Mouse (Mus musculus): ENCODE data around the gene H2al1m. TPM values are rescaled to one million over a fixed set of nuclear protein-coding genes. Genes with fewer than 3 reads are reported as not detected.
"Not testable (repeated sequence)": the region's sequence is repeated elsewhere in the genome, so short reads cannot be mapped to it uniquely, and the experiment has no call there.

H2al1m gene
- polyA plus RNA-seq (2012; ENCODE audit: insufficient read depth, insufficient read length, missing spikeins), result not detected in 2 replicates

- H3K27ac ChIP-seq (ENCODE audit: insufficient read depth, low read depth, low read length); H3K4me3 ChIP-seq (ENCODE audit: insufficient read depth, low read length); H3K4me1 ChIP-seq (ENCODE audit: control insufficient read depth, insufficient read depth, low read length): not testable (repeated sequence)
These were observed at the start of gene H2al1m for GRCm38 (mm10) chrX:9283464-9283863. Gene H2al1m (plus strand): TSS chrX:9283764.

DNA sequence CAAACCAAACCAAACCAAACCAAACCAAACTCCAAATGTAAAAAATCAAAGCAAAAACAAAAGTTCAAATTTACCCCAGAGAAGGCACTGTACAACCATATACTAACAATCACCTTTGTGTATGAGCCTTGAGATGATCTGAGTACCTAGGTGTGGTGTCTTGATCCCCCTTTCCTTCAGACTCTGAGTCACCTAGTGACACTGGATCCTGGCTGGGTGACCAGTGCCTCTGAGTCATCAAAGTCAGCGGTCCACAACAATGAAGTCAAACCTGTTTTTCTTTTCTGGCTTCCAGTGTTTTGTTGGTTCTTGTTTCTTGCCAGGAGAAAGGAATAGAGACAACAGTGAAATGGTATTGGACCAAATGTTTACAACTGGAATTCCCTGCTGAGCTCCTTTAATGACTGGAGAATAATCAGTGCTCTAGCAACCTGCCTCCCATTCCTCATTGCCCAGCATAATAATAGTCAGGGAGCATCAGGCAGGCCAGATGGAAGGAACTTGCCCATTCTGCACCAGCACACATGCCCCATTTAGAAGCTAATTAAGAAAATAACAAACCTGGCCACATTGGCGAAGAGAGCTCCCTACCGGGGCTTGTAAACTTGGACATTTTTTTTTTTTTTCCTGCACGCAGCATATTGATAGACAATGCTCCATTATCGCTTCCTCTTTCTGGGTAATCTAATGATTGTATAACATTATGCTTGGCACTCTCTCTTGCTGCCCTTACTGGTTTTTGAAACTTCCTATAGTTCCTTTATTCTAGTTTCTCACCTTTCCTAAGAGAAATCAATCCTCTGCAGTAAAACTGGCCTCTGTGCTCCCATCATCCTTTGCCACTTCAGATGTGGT is 42.6 kb upstream of the H2al1m start:
- TF ChIP-seq POLR2A (IDR thresholded peaks at IDR 0.05; ENCODE audit: borderline replicate concordance, low read depth, low read length) (no peak), CTCF (IDR thresholded peaks at IDR 0.05; ENCODE audit: low read depth, low read length) (no peak)
- no peak overlapping the region for H3K4me3 ChIP-seq (ENCODE audit: insufficient read depth, low read length)

GRCm38 (mm10) chrX:9243381-9243864 is 40.1 kb upstream of the H2al1m start:
- no peak overlapping the region for H3K27ac ChIP-seq (ENCODE audit: insufficient read depth, low read depth, low read length)
- H3K4me3 ChIP-seq (ENCODE audit: insufficient read depth, low read length), result no peak overlapping the region
- TF ChIP-seq CTCF (IDR thresholded peaks at IDR 0.05; ENCODE audit: low read depth, low read length), result no peak
- no peak for TF ChIP-seq POLR2A (IDR thresholded peaks at IDR 0.05; ENCODE audit: borderline replicate concordance, low read depth, low read length)
- H3K4me1 ChIP-seq (ENCODE audit: control insufficient read depth, insufficient read depth, low read length), result peaks cover 5% of the 10 kb centered on the region

More for the DNA sequence above, 42.6 kb upstream of the H2al1m start:
- Histone ChIP-seq H3K4me1 (ENCODE audit: control insufficient read depth, insufficient read depth, low read length) (peaks cover 5% of the 10 kb centered on the region), H3K27ac (ENCODE audit: insufficient read depth, low read depth, low read length) (no peak overlapping the region)

DNA sequence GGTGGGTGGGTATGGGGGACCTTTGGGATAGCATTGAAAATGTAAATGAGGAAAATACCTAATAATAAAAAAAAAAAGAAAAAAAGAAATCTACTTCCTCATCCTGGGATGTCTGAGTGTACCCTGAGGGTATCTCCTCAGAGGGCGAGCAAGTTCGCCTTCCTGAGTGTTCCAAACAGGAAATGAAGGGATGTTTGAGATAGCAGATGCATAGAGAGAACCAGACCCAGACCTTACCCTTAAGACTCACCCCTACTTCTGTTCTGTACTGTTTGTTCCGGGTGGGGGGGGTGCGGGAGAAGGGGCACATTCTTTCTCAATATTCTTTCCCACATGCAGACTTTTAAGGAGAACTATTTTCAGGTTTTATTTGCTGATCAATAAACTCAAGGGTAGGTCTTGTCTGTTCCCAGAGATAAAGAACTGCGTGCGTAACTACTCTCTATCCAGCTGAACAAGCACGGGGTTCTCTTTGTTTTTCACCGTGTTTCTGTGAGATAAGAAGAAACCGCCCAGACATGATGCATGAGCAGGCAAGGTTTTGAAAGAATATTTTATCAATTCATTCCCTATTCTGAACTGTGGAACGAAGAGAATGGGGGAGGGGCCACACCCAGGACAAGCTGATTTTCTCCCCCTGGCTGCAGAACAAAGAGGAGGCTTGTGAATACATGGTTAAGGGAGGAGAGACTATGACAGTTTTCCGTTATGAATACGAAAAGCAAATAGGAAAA is 38.8 kb upstream of the H2al1m start:
- Histone ChIP-seq H3K4me1 (ENCODE audit: control insufficient read depth, insufficient read depth, low read length) (peaks cover 7% of the 10 kb centered on the region), H3K4me3 (ENCODE audit: insufficient read depth, low read length) (no peak overlapping the region), H3K27ac (ENCODE audit: insufficient read depth, low read depth, low read length) (no peak overlapping the region)
- TF ChIP-seq CTCF (IDR thresholded peaks at IDR 0.05; ENCODE audit: low read depth, low read length) (no peak), POLR2A (IDR thresholded peaks at IDR 0.05; ENCODE audit: borderline replicate concordance, low read depth, low read length) (no peak)

DNA sequence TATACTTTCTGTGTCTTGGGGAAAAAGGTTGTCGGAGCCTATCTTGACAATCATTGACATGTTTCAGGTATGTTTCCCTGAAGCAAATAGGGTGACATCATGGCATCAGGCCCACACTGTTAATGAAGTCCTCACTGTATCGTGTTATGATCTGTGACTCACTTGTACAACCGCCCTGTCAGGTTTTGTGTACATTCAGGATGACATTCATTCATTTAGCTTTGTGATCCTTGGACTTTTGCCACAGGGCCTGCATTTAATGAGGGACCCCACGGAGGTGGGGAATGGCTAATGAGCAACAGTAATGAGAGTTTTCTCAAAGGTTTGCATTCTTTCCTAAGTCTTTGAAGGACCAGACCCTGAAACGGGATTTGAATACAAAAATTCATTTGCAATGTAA is 34.7 kb upstream of the H2al1m start:
- TF ChIP-seq CTCF (IDR thresholded peaks at IDR 0.05; ENCODE audit: low read depth, low read length), result no peak
- TF ChIP-seq POLR2A (IDR thresholded peaks at IDR 0.05; ENCODE audit: borderline replicate concordance, low read depth, low read length), result no peak

DNA sequence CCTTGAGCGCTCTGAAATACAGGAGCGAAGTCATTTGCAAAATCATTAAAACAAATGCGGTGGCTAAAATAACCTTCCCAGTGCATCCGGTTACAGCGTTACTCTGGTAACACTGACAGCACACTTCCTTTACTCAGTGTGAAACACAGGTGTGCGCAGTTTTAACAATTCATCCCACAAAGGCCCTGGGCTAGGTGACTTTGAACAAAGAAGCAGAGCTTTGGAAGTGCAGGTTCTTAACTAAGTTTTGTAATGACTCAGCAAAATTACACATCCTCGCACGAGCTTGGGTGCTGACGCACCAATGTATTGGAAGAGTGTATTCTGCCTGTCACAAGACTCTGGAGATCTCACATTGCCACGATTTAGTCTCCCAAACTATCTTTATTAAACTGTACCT is 29.6 kb upstream of the H2al1m start:
- no peak overlapping the region for H3K27ac ChIP-seq (ENCODE audit: insufficient read depth, low read depth, low read length)
- 0 out of 2 replicates have a peak, but pooled peaks cover under 1% of the 10 kb centered on the region for H3K4me1 ChIP-seq (ENCODE audit: control insufficient read depth, insufficient read depth, low read length)
- no peak overlapping the region for H3K4me3 ChIP-seq (ENCODE audit: insufficient read depth, low read length)
- TF ChIP-seq CTCF (IDR thresholded peaks at IDR 0.05; ENCODE audit: low read depth, low read length) (no peak), POLR2A (IDR thresholded peaks at IDR 0.05; ENCODE audit: borderline replicate concordance, low read depth, low read length) (no peak)

More for the DNA sequence above, 34.7 kb upstream of the H2al1m start:
- Histone ChIP-seq H3K4me1 (ENCODE audit: control insufficient read depth, insufficient read depth, low read length) (0 out of 2 replicates have a peak, but pooled peaks cover 2% of the 10 kb centered on the region), H3K27ac (ENCODE audit: insufficient read depth, low read depth, low read length) (no peak overlapping the region), H3K4me3 (ENCODE audit: insufficient read depth, low read length) (no peak overlapping the region)

- H3K27ac ChIP-seq (ENCODE audit: insufficient read depth, low read depth, low read length), result no peak overlapping the region
- H3K4me3 ChIP-seq (ENCODE audit: insufficient read depth, low read length), result no peak overlapping the region
- no peak for TF ChIP-seq CTCF (IDR thresholded peaks at IDR 0.05; ENCODE audit: low read depth, low read length)
- TF ChIP-seq POLR2A (IDR thresholded peaks at IDR 0.05; ENCODE audit: borderline replicate concordance, low read depth, low read length), result no peak
- no peaks in the 10 kb centered on the region for H3K4me1 ChIP-seq (ENCODE audit: control insufficient read depth, insufficient read depth, low read length)
These were observed 28.7 kb upstream of the H2al1m start for GRCm38 (mm10) chrX:9254901-9255300.

GRCm38 (mm10) chrX:9256766-9257165 is 26.8 kb upstream of the H2al1m start, which contains the start of gene Gm14862:
Gene Gm14862 (minus strand): TSS chrX:9256899.
- Histone ChIP-seq H3K4me3 (ENCODE audit: insufficient read depth, low read length) (no peak within 1 kb of the TSS), H3K27ac (ENCODE audit: insufficient read depth, low read depth, low read length) (no peak within 1 kb of the TSS), H3K4me1 (ENCODE audit: control insufficient read depth, insufficient read depth, low read length) (no peaks in the 10 kb centered on the region)
- no peak for TF ChIP-seq POLR2A (IDR thresholded peaks at IDR 0.05; ENCODE audit: borderline replicate concordance, low read depth, low read length)
- no peak for TF ChIP-seq CTCF (IDR thresholded peaks at IDR 0.05; ENCODE audit: low read depth, low read length)

DNA sequence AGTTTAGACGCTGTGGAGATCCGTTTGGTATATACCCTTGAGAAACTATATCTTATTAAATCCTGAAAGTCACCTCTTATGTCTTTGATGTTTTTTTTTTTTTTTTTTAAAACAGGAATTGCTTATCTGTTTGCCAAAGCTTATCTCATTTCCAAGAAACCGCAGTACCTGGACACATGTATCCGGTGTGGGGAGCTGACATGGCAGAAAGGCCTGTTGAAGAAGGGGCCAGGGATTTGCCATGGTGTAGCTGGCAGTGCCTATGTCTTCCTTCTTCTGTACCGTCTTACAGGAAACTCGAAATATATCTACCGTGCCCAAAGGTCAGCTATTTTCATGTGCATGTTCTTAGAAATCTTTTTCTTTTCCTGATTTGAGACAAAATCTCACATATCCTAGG is 25.7 kb upstream of the H2al1m start:
- no peak overlapping the region for H3K27ac ChIP-seq (ENCODE audit: insufficient read depth, low read depth, low read length)

GRCm38 (mm10) chrX:9259267-9259666 is 24.3 kb upstream of the H2al1m start:
- Histone ChIP-seq H3K4me1 (ENCODE audit: control insufficient read depth, insufficient read depth, low read length) (no peaks in the 10 kb centered on the region), H3K4me3 (ENCODE audit: insufficient read depth, low read length) (no peak overlapping the region), H3K27ac (ENCODE audit: insufficient read depth, low read depth, low read length) (no peak overlapping the region)
- TF ChIP-seq POLR2A (IDR thresholded peaks at IDR 0.05; ENCODE audit: borderline replicate concordance, low read depth, low read length) (no peak), CTCF (IDR thresholded peaks at IDR 0.05; ENCODE audit: low read depth, low read length) (no peak)

More for the DNA sequence above, 25.7 kb upstream of the H2al1m start:
- Histone ChIP-seq H3K4me1 (ENCODE audit: control insufficient read depth, insufficient read depth, low read length) (no peaks in the 10 kb centered on the region), H3K4me3 (ENCODE audit: insufficient read depth, low read length) (no peak overlapping the region)
- no peak for TF ChIP-seq POLR2A (IDR thresholded peaks at IDR 0.05; ENCODE audit: borderline replicate concordance, low read depth, low read length)
- TF ChIP-seq CTCF (IDR thresholded peaks at IDR 0.05; ENCODE audit: low read depth, low read length), result no peak

All from bone marrow macrophage, adult 2 months (primary cell).